Mouse (Mus musculus): ENCODE data around the gene 2610008E11Rik. TPM values are rescaled to one million over a fixed set of nuclear protein-coding genes. Genes with fewer than 3 reads are reported as not detected.
"Not testable (repeated sequence)": the region's sequence is repeated elsewhere in the genome, so short reads cannot be mapped to it uniquely, and the experiment has no call there.

The 2610008E11Rik gene
- total and polyA plus RNA-seq, 3 experiments, result 2.5 to 12.6 (median 10.2) TPM

- Histone ChIP-seq H3K4me3 (no peak overlapping the region), H3K79me2 (replicated peaks; ENCODE audit: control insufficient read depth, insufficient read depth, low read length) (no peaks in the 10 kb centered on the region), H3K27me3 (ENCODE audit: control insufficient read depth, insufficient read depth, low read length) (no peaks in the 10 kb centered on the region), H3K4me1 (ENCODE audit: control insufficient read depth, insufficient read depth, low read length) (peaks cover 2% of the 10 kb centered on the region; the same call in 1 of the 2 replicates), H3K36me3 (ENCODE audit: control insufficient read depth, insufficient read depth, low read length) (no peaks in the 10 kb centered on the region), H3K27ac (no peak overlapping the region), H3K9ac (ENCODE audit: low read depth, low read length) (no peak overlapping the region)
- intact Hi-C loops (cut with DNase I), result no loop called here
- 68% methylated on average over 2 of the region's 2 CpGs for whole genome bisulfite sequencing
- no peak for TF ChIP-seq EP300 (IDR thresholded peaks at IDR 0.05; ENCODE audit: insufficient read depth, low read depth, low read length)
- TF ChIP-seq POLR2A (IDR thresholded peaks at IDR 0.05; ENCODE audit: insufficient read depth, low read depth, low read length), result no peak
- TF ChIP-seq CTCF (IDR thresholded peaks at IDR 0.05), result no peak
- DNase-seq, result no peak
Observed at GRCm38 (mm10) chr10:79107531-79107930, 10.1 kb upstream of the 2610008E11Rik start.

- WGBS, result 43% methylated on average over 8 of the region's 8 CpGs
- H3K4me3 ChIP-seq, result no peak overlapping the region
- no peak for TF ChIP-seq POLR2A (IDR thresholded peaks at IDR 0.05; ENCODE audit: insufficient read depth, low read depth, low read length)
- H3K27me3 ChIP-seq (ENCODE audit: control insufficient read depth, insufficient read depth, low read length), result no peaks in the 10 kb centered on the region
- intact Hi-C loops (cut with DNase I), result no loop called here
- H3K27ac ChIP-seq, result no peak overlapping the region
- DNase-seq, result no peak
- H3K9ac ChIP-seq (ENCODE audit: low read depth, low read length), result no peak overlapping the region
- H3K79me2 ChIP-seq (replicated peaks; ENCODE audit: control insufficient read depth, insufficient read depth, low read length), result no peaks in the 10 kb centered on the region
- peaks cover 2% of the 10 kb centered on the region; the same call in 1 of the 2 replicates for H3K4me1 ChIP-seq (ENCODE audit: control insufficient read depth, insufficient read depth, low read length)
- no peaks in the 10 kb centered on the region for H3K36me3 ChIP-seq (ENCODE audit: control insufficient read depth, insufficient read depth, low read length)
Observed at GRCm38 (mm10) chr10:79106325-79107282, 9.2 kb upstream of the 2610008E11Rik start.

GRCm38 (mm10) chr10:79096706-79097105, 694 bp downstream of the 2610008E11Rik start:
- Histone ChIP-seq H3K4me3 (peak overlapping the region; percentile 96), H3K4me1 (ENCODE audit: control insufficient read depth, insufficient read depth, low read length) (peaks cover 10% of the 10 kb centered on the region), H3K27ac (peak overlapping the region; percentile 93), H3K9ac (ENCODE audit: low read depth, low read length) (peak overlapping the region; percentile 89; the same call in 1 of the 2 replicates), H3K36me3 (ENCODE audit: control insufficient read depth, insufficient read depth, low read length) (peaks cover 25% of the 10 kb centered on the region), H3K79me2 (replicated peaks; ENCODE audit: control insufficient read depth, insufficient read depth, low read length) (peaks cover 4% of the 10 kb centered on the region; the same call in 1 of the 2 replicates), H3K27me3 (ENCODE audit: control insufficient read depth, insufficient read depth, low read length) (no peaks in the 10 kb centered on the region)
- 3% methylated on average over 2 of the region's 2 CpGs for WGBS
- no peak for TF ChIP-seq EP300 (IDR thresholded peaks at IDR 0.05; ENCODE audit: insufficient read depth, low read depth, low read length)
- no peak for TF ChIP-seq POLR2A (IDR thresholded peaks at IDR 0.05; ENCODE audit: insufficient read depth, low read depth, low read length)
- no peak for TF ChIP-seq CTCF (IDR thresholded peaks at IDR 0.05)
- intact Hi-C loops (cut with DNase I), result no loop called here
- DNase-seq, result no peak

DNA sequence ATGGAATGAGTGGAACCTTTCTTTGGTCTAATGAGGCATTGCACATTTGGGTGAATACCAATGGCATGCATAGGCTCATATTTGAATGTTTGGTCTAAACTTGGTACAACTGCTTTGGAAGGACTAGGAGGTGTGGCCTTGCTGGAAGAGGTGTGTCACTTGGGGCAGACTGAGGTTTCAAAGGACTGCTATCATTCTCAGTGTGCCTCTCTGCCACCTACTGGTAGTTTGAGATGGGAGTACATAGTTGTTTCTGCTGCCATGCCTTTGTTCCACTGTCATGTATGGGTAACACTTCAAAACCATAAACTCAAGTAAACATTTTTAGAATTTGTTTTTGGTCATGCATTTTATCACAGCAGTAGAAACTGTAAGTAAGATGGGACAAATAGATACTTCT, 5.7 kb downstream of the 2610008E11Rik start:
- no peak overlapping the region for H3K4me3 ChIP-seq
- H3K27ac ChIP-seq, result no peak overlapping the region
- no peaks in the 10 kb centered on the region for H3K27me3 ChIP-seq (ENCODE audit: control insufficient read depth, insufficient read depth, low read length)
- no peak for DNase-seq
- intact Hi-C loops (cut with DNase I), result no loop called here
- no peak for TF ChIP-seq EP300 (IDR thresholded peaks at IDR 0.05; ENCODE audit: insufficient read depth, low read depth, low read length)
- no peak for TF ChIP-seq POLR2A (IDR thresholded peaks at IDR 0.05; ENCODE audit: insufficient read depth, low read depth, low read length)
- no peak for TF ChIP-seq CTCF (IDR thresholded peaks at IDR 0.05)
- H3K79me2 ChIP-seq (replicated peaks; ENCODE audit: control insufficient read depth, insufficient read depth, low read length), result peaks cover 4% of the 10 kb centered on the region
- peaks cover 38% of the 10 kb centered on the region for H3K36me3 ChIP-seq (ENCODE audit: control insufficient read depth, insufficient read depth, low read length)
- H3K9ac ChIP-seq (ENCODE audit: low read depth, low read length), result no peak overlapping the region
- peaks cover 10% of the 10 kb centered on the region for H3K4me1 ChIP-seq (ENCODE audit: control insufficient read depth, insufficient read depth, low read length)

GRCm38 (mm10) chr10:79089000-79089399, 8.4 kb downstream of the 2610008E11Rik start:
- Histone ChIP-seq H3K27me3 (ENCODE audit: control insufficient read depth, insufficient read depth, low read length) (no peaks in the 10 kb centered on the region), H3K4me3 (no peak overlapping the region), H3K36me3 (ENCODE audit: control insufficient read depth, insufficient read depth, low read length) (peaks cover 24% of the 10 kb centered on the region), H3K4me1 (ENCODE audit: control insufficient read depth, insufficient read depth, low read length) (no peaks in the 10 kb centered on the region), H3K79me2 (replicated peaks; ENCODE audit: control insufficient read depth, insufficient read depth, low read length) (peaks cover 2% of the 10 kb centered on the region), H3K9ac (ENCODE audit: low read depth, low read length) (no peak overlapping the region), H3K27ac (no peak overlapping the region)
- intact Hi-C loops (cut with DNase I), result no loop called here
- WGBS, result 69% methylated on average over 4 of the region's 4 CpGs
- no peak for DNase-seq
- no peak for TF ChIP-seq EP300 (IDR thresholded peaks at IDR 0.05; ENCODE audit: insufficient read depth, low read depth, low read length)
- TF ChIP-seq CTCF (IDR thresholded peaks at IDR 0.05), result no peak
- TF ChIP-seq POLR2A (IDR thresholded peaks at IDR 0.05; ENCODE audit: insufficient read depth, low read depth, low read length), result no peak

GRCm38 (mm10) chr10:79086577-79086976, 10.8 kb downstream of the 2610008E11Rik start:
- H3K4me3 ChIP-seq, result no peak overlapping the region
- no peaks in the 10 kb centered on the region; the same call in 1 of the 2 replicates for H3K79me2 ChIP-seq (replicated peaks; ENCODE audit: control insufficient read depth, insufficient read depth, low read length)
- H3K36me3 ChIP-seq (ENCODE audit: control insufficient read depth, insufficient read depth, low read length), result peaks cover 12% of the 10 kb centered on the region
- no peak overlapping the region for H3K9ac ChIP-seq (ENCODE audit: low read depth, low read length)
- H3K27me3 ChIP-seq (ENCODE audit: control insufficient read depth, insufficient read depth, low read length), result no peaks in the 10 kb centered on the region
- 97% methylated on average over 2 of the region's 2 CpGs for WGBS
- intact Hi-C loops (cut with DNase I), result no loop called here
- no peaks in the 10 kb centered on the region for H3K4me1 ChIP-seq (ENCODE audit: control insufficient read depth, insufficient read depth, low read length)
- TF ChIP-seq CTCF (IDR thresholded peaks at IDR 0.05) (no peak), POLR2A (IDR thresholded peaks at IDR 0.05; ENCODE audit: insufficient read depth, low read depth, low read length) (no peak), EP300 (IDR thresholded peaks at IDR 0.05; ENCODE audit: insufficient read depth, low read depth, low read length) (no peak)
- no peak for DNase-seq
- no peak overlapping the region for H3K27ac ChIP-seq

- H3K4me1 ChIP-seq (ENCODE audit: control insufficient read depth, insufficient read depth, low read length); DNase-seq; H3K27ac ChIP-seq; intact Hi-C loops (cut with DNase I); H3K9ac ChIP-seq (ENCODE audit: low read depth, low read length); H3K4me3 ChIP-seq; H3K27me3 ChIP-seq (ENCODE audit: control insufficient read depth, insufficient read depth, low read length); H3K36me3 ChIP-seq (ENCODE audit: control insufficient read depth, insufficient read depth, low read length); H3K79me2 ChIP-seq (replicated peaks; ENCODE audit: control insufficient read depth, insufficient read depth, low read length): not testable (repeated sequence)
- WGBS, result 37% methylated on average over 3 of the region's 3 CpGs
Observed at GRCm38 (mm10) chr10:79057370-79057769, 40.0 kb downstream of the 2610008E11Rik start.

DNA sequence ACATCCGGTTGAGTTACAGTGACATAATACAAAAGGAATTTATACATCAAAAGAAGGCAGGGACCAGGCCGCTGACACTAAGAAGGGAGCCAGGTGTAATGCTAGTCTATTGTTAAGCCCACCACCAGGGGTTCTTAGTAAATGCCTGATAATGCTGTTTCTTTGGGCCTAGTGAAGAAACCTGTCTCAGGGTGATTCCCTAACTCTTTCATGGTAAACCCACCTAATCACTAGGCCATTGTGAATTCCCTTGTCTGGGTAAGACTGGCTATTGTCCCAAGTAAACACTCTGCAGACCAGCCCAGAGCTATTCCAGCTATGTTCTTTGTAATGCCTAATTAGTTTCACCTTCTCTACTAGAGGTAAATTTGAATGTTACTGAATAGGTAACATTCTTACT, 54.9 kb downstream of the 2610008E11Rik start:
- H3K27me3 ChIP-seq (ENCODE audit: control insufficient read depth, insufficient read depth, low read length); H3K27ac ChIP-seq; H3K4me3 ChIP-seq; H3K9ac ChIP-seq (ENCODE audit: low read depth, low read length); H3K36me3 ChIP-seq (ENCODE audit: control insufficient read depth, insufficient read depth, low read length); H3K4me1 ChIP-seq (ENCODE audit: control insufficient read depth, insufficient read depth, low read length); intact Hi-C loops (cut with DNase I); DNase-seq; H3K79me2 ChIP-seq (replicated peaks; ENCODE audit: control insufficient read depth, insufficient read depth, low read length): not testable (repeated sequence)
- WGBS, result 78% methylated on average over 2 of the region's 2 CpGs
